Mouse (Mus musculus): ENCODE results near the gene Cntn5.

Gene Cntn5

DNA sequence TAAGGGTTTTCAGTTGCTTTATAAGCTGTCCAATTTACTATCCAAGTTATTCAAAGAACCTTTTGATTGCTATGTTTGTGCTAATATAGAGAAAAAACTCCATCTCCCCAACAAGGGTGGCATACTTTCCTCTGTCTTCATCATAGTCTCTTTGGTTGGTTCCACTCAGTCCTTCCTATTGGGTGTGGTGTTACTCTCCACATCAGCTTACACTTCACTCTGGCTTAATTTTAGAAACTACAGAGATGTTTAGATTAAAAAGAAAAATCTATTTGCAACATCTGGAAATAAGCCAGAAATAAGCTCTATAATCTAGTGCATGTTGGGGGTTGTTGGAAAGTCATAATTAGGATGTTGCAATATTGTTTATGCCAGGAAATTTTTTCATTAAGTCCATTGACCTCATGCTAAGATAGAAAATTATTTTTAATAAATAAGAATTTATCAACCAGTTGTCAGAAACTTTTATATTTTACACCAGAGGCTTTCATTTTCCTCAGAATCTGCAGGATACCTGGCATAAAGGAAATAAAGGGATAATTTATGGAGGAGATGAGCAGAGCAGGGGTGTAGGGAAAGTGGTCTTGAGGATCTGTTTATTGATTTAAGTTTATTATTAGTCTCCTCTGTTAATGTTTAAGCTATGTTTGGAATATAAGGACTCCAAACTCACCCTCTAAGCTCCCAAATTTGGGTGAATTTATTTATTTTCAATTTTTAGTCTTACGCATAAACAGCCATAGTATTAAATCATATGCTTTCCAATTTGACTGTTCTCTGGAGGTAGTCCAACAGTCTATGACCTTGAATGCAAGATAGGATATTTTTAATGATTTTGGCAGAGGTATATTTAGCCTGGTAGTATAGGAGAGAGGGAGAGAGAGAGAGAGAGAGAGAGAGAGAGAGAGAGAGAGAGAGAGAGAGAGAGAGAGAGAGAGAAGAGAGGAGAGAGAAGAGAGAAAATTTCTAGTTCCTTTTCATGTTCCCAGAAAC, 966.8 kb downstream of the Cntn5 start:
- no peak for DNase-seq (ENCODE audit: low spot score)

DNA sequence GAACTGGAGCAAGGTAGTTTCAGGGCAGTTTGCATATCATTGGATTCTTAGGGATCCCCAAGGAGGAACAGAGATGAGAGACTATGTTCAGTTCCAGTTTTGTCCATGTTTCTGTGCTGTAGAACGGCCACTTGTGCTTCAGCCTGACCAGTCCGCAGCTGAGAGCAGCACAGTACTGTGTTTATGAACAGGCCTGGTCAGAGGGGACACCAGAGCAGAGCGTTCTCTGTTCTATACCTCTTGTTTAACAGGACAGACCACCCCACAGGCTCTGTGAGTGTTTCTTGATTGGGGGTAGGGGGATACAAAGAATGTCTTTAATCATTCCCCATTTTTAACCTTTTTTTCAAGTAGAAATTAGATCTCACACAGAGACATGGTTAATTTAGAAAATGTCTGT, 984.0 kb downstream of the Cntn5 start:
- DNase-seq (ENCODE audit: low spot score): no peak

DNA sequence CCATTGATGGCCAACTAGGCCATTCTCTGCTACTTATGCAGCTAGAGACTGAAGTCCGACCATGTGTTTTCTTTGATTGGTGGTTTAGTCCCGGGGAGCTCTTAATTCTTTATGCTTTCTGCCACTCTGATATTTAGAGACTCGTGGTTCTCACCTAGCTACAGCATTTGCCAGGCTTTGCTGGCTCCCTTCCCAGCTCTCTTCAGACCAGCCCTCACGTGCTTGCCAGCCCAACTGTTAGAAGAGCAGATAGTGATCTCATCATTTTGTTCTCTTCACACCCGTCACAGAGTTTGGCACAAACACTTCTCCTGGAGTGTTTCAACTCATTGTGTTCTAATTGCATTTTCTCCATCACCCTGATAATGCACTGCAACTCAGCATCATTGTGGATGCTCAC, 1005.5 kb downstream of the Cntn5 start:
- no peak for DNase-seq (ENCODE audit: low spot score)

DNA sequence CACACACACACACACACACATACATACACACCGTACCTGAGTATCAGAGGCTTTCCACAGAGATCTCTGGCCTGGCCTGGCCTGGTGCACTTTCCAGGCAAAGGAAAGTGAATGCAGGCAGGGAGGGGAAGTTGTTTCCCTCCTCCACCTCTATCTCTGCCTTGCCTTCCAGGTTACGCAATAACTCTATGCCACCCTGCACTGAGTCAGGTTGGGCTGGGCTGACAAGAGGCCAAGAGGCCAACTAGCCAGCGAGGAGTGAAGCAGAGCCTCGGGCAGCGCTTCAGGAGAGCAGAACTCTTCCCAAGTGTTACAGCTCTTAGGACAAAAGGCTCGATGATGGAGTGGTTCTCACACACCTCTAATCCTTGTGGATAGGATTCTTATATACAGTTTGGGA, 1018.4 kb downstream of the Cntn5 start:
- DNase-seq (ENCODE audit: low spot score): no peak

DNA sequence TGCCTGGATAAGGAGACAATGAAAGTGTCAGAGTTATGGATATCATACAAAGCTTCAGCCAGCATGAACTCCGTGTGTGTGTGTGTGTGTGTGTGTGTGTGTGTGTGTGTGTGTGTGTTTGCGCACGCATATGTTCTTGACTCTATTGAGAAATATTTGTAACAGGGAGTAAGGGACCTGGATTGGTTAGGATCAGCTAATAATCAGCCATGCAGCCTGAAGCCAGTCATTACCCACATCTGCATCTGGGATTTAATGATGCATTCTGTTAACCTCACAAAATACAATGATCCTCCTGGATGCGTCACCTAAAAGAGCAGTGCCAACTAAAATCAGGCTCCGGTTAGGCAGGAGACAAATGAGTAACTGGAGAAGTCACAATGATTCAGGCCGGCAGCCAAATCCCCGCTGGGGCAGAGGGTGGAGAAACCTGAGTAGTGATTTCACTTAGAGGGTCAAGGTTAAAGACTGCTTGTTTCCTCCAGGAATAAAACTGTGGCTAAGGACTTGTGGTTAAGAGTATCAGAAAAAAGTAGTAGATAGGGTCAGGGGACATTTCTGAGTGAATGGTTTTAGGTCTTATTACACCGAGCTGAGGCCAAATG, 1021.7 kb downstream of the Cntn5 start:
- peak; percentile 19 for DNase-seq (ENCODE audit: low spot score)

DNA sequence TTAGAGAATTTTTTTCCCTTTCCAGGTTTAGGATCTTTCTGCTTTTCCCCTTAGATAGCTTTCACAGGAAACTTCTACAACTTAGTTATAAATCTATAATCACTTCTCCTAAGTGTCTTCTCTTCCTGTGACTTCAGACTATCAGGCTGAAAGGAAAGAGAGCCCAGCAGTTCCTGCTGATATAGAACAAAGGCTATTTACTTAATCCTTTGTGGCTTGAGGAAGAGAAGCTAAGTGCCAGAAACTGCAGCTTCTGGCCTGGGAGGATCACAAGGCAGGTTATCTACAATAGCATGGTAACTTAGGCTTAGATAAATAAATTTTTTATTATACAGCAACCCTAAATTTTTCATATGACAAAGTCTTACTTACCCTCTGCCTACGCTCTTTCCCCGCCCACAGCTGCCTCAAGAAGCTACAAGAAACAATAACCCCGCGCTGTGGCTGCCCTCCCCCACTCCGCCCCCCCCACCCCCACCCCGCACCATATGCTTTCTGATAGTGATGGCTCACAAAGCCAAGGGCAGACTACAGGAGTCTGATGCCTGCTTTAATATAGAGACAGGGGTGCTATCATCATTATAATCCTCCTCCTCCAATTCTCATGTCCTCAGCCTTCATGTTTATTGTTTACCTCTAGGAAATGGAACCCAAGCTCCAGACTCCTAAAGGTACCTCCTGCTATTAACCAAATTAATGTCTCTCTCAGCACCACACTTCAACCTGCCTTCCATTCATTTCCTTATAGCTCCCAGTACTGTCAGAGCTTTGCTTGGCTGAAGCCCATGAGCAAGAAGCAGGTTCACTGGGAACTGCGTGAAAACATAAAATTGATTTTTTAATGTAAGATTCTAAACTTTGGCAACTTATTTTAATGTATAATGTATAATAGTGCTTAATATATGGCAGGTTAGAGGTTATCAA, 1032.2 kb downstream of the Cntn5 start:
- no peak for DNase-seq (ENCODE audit: low spot score)

DNA sequence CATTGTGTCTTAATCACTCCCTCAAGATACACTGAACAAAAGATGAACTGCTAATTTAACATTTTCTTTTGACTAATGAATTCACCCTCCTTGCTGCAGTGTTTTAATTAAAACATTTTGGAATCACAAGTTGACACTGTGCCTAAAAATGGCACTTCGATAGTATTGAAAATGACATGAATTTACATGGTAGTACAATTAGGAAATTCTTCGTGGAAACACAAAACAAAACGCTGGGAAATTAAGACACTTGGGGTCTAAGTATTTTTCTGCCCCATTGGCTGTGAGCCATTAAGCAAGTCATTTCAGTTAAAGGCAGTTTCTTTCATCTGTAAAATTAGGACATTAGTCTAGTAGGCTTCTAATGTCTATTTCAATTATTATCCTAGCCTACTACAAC, 1043.9 kb downstream of the Cntn5 start:
- no peak for DNase-seq (ENCODE audit: low spot score)

DNA sequence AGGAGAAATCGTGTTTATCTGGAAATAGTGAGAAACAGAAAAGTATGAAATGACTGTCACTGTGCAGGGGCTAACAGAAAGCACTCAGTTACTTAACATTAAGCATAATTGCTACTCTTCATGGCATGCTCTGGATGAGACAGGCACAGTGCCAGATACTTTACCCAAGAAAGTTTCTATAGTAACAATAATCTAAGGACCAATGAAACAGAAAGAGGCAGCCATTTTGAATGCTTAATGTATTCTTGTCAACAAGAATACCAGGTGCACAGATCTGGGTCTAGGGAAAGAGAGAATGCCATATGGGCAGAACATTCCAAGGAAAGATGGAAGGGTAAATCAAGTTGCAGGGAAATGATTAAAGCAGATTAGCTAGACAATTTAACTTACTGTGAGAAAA, 1045.3 kb downstream of the Cntn5 start:
- DNase-seq (ENCODE audit: low spot score): no peak

DNA sequence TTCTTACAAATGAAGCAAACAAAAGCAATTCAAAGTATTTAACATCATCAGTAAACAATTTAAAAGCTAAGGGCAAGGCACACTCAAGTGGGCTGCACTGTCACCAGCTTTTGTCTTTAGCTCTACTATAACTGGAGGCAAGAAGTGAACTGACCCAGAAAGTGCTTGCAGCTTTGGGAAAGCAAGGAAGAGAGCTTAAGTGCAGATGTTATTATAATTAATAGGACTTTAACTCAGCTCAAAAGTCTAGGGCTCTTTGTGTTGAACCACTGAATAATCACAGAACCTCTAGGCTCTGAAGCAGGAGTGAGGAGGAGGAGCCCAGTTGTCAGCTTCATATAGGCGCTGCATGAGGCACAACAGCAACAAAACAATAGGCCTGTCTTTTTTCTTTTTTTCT, 1049.8 kb downstream of the Cntn5 start:
- no peak for DNase-seq (ENCODE audit: low spot score)

DNA sequence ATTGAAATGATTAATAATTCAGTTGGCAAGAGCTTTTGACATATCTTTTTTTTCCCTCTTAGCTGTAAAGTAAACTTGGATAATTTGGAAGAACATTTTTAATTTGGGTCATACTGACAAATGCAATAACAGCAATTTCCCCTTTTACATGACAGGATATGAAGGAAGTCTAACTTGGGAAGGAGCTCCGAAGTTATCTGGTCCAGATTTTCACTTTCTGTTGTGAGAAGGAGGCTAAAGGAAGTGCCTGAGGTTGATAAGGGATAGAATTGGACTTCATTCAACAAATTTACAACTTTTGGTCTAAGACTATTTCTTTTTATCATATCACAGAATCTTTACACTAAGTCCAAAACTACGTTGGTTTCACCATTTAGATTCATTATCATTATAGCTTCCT, 1074.3 kb downstream of the Cntn5 start:
- no peak for DNase-seq (ENCODE audit: low spot score)

DNA sequence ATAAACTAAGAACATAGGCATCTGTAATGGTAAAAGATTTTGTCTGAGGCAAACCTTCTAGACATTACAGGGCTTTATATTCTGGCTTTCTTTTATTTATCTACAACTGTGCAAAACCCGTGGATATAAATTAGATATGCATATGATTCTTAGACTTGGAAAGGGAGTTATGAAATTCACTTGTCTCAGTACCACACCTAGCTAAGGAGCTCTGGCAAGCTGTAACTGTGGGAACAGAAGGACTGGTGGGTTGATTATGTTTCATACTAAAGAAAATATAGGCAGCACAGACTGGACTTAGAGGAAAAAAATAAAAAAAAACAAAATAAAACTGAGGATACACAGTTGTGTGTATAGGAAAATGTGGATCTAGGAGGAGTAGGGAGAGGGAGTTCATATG, 1084.6 kb downstream of the Cntn5 start:
- no peak for DNase-seq (ENCODE audit: low spot score)

DNA sequence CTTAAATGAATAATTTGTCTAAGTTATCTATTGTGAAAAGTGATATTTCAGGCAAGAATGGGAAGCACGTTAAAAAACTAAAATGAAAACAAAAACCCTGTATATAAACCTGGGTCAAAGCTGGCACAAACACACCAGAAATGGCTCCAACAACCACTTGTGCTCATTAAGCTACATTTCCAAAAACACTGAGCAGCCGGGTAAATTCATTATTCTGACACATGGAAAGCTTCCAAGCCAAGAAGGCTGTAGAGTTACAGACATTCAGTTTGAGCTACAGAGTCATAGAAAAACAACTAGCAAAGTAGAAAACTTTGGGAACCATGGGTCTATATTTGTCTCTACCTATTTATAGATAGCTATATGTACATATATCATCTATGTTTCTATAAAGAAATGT, 1087.1 kb downstream of the Cntn5 start:
- DNase-seq (ENCODE audit: low spot score): no peak

DNA sequence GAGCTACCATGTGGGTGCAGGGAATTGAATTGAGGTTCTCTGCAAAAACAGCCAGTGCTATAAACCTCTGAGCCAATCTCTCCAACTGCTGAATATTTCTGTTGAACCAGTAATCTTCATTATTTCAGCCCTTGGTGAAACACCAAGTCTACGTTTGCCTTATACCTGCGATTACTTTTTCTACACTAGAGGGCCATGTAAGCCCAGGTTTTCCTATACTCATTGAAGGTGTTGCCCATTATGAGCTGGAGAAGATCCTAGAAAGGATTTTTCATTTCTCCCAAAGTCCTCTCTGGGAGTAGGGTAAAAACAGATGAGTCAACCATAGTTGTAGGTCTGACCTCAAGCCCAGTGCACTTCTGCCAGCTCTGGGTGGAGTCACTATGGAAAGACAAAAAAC, 1105.0 kb downstream of the Cntn5 start:
- no peak for DNase-seq (ENCODE audit: low spot score)

DNA sequence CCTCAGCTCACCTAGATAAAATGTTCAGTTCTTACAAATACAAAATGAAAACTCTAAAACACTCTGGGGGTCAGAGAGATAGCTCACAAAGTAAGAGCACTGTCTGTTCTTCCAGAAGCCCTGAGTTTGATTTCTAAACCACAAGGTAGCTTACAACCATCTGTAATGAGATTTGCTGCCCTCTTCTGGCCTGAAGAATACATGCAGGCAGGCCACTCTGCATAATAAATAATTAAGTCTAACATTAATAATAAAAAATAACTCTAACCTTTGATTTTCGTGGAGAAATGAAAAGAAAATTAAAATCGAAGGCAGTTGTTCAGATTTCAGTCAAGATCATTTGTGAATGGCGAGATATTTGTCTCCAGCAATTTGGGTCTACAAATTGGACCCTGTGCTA, 1120.9 kb downstream of the Cntn5 start:
- peak; percentile 32 for DNase-seq (ENCODE audit: low spot score)

DNA sequence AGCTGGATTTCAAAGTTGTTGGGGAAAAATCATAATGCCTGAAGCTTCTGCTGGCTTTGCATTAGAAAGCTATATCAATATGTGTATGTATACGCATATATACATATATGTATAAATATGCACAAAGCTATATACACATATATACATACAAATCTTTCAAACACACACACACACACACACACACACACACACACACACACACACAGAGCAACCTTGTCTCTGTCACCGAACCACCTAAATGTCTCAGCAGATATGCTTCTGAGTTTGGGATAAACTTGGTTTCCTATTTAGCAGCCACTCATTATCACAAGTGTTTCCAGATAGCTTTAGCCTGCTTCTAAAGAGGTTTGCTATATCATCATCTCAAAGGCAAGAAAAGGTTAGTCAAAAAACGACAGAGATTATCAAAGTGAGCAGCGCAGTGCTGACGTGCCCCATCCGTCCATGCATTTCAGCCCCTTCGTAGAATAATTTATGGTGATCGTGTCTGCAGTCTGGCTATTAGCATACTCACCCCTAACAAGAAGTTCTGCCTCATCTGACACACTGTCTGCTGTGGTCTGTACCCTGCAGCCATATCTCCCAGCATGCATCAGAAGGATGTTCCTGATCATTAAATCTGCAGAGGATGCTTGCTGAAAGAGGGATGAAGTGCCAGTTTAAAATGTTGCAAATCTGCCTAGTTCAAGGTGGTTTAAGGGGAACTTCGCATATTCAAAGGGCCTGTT, 1123.3 kb downstream of the Cntn5 start:
- DNase-seq (ENCODE audit: low spot score): no peak

DNA sequence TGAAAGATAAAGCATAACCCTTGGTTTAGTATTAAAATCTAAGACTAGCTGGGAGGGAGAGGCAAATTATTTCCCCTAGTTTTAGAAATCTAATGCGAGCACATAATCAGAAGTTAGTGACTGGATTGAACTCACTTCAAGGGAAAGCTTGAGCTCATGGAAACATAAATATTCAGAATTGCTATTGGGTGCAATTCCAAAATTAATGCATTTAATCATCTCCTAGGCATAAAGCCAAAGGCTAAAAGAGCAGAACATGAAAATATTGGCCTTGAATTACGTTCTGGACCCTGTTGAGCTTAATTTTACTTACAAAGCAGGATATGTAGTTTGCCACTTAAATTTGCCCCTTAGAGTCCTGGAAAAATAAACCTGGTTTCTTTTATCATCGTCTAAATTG, 1124.9 kb downstream of the Cntn5 start:
- DNase-seq (ENCODE audit: low spot score): no peak

DNA sequence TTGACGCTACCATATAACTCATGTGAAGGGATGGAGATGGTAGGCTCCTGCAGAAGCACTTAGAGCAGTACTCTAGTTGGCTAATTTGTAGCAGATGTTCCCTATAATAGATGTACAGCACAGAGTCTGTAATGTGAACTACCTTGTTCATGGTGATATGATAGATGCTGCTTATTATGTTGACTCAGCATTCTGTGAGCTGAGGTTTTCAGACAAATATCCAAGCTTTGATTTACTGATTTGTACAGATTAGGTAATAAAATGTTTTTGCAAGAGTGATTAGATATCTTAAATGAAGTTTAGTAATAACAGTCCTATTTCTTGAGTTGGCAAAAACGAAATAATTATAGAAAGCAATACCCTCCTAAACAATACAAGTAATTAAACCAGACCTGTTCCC, 1133.8 kb downstream of the Cntn5 start:
- no peak for DNase-seq (ENCODE audit: low spot score)

DNA sequence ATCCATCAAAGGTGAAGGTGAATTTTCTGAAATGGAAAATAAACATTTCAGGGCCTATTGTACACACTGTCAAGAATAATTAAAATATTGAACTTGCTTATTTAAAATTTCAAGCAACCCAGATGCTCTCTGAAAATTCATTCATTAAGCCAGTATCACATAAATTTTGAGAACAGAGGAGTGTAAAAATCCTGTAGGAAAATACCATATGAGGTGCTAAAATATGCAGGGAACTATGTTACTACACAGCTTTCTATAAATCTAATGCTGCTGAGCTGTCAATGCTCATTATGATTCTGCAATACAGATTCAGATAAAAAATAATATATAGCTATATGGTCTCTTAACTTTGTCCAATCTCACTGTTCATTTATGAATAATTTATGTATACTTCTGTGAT, 1134.9 kb downstream of the Cntn5 start:
- no peak for DNase-seq (ENCODE audit: low spot score)

DNA sequence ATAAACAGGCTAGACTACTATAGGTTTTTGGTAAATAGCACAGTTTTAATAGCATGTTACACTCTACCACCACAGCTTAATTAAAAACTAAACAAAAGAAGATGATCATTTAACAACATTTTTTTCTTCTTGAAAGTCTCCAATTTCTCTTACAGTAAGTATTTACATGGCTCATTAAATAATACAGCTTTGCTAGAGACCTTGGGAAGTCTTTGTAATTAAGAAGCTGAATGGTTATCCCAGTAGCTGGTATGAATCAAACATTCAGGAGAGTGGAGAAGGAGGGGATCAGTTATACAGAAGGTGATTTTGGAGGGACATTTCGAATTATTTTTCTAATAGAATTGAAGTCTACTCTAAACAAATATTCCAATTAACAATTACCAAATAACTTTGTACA, 1186.4 kb downstream of the Cntn5 start:
- DNase-seq (ENCODE audit: low spot score): no peak

DNA sequence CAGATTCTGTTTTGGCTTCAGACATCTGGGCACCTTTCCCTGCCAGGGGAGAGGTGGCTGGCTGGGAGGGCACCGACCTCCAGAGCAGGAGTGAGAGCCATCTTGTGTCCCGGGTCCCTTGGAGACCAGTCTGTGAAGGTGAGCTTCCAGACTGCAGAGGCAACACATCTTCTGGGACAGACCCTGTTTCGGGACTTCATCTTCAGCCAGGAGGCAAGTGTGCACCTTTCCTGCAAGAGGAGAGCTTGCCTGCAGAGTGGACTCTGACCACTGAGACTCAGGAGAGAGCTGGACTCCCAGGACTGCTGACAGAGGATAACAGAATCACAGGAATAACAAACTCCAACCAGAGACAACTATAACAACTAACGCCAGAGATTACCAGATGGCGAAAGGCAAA, 1195.9 kb downstream of the Cntn5 start:
- DNase-seq (ENCODE audit: low spot score): no peak

DNA sequence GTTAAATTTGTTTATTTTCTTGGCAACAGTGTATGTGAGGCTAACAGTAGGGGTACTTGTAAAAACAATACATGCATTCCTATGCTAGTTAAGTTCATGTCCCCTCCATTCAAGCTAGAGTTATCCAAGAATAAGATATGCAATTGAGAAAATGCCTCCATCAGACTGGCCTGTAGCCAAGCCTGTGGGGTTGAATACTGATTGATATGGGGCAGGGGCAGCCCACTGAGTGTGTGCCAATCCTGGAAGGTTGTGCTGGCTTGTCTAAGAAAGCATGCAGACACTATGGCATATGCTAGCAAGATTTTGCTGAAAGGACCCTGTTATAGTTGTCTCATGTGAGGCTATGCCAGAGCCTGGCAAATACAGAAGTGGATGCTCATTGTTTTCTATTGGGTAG, 1196.8 kb downstream of the Cntn5 start:
- no peak for DNase-seq (ENCODE audit: low spot score)

DNA sequence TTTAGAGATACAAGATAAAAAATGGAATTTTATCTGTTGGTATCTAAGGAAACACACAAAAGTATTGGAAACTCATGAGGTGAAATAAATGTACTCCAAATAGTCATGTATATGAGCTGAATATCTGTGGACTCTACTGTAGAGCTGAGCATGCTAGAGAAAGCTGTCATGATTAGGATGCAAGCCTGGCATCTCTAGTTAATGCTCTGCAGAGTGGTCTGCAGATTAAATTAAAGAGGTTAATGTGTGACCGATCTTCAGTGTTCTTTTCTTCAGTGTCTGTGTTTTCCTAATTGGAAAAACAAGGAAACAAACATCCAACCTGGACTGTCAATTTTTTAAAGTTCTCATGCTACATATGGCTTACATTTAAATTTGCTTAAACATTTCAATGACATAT, 1199.4 kb downstream of the Cntn5 start:
- no peak for DNase-seq (ENCODE audit: low spot score)

All from embryo, embryonic 10 days (tissue).